Mouse (Mus musculus): ENCODE results near the gene Ick. TPM values are rescaled to one million over a fixed set of nuclear protein-coding genes. Genes with fewer than 3 reads are reported as not detected.
"Not testable (repeated sequence)": the region's sequence is repeated elsewhere in the genome, so short reads cannot be mapped to it uniquely, and the experiment has no call there.

Ick gene
- total RNA-seq (2021) = 10 to 100 TPM; 59.9 to 64.0 TPM

GRCm38 (mm10) chr9:78108796-78109239 is at the start of gene Ick, which contains the start of gene Fbxo9:
Gene Ick (plus strand): TSS chr9:78109192.
Gene Fbxo9 (minus strand): TSS chr9:78109065.
- intact Hi-C loops (cut with DNase I) = no loop called here
- peak; percentile 88 for DNase-seq

- intact Hi-C loops (cut with DNase I) = no loop called here
- DNase-seq = no peak
These were observed 49.4 kb upstream of the Ick start for GRCm38 (mm10) chr9:78059525-78060120.

GRCm38 (mm10) chr9:78062392-78062791 is 46.6 kb upstream of the Ick start:
- DNase-seq = no peak
- intact Hi-C loops (cut with DNase I) = no loop called here

- no peak for DNase-seq
- intact Hi-C loops (cut with DNase I) = no loop called here
These were observed 44.9 kb upstream of the Ick start for GRCm38 (mm10) chr9:78064121-78064520.

- intact Hi-C loops (cut with DNase I) = no loop called here
- no peak for DNase-seq
These were observed 38.5 kb upstream of the Ick start for GRCm38 (mm10) chr9:78070496-78070895.

- intact Hi-C loops (cut with DNase I) = no loop called here
- no peak for DNase-seq
These were observed 37.4 kb upstream of the Ick start for GRCm38 (mm10) chr9:78071626-78072025.

- intact Hi-C loops (cut with DNase I); DNase-seq: not testable (repeated sequence)
These were observed 35.7 kb upstream of the Ick start for GRCm38 (mm10) chr9:78073291-78073690.

- intact Hi-C loops (cut with DNase I) = no loop called here
- DNase-seq = no peak
These were observed 35.2 kb upstream of the Ick start for GRCm38 (mm10) chr9:78073713-78074340.

- DNase-seq = no peak
- intact Hi-C loops (cut with DNase I) = no loop called here
These were observed 33.7 kb upstream of the Ick start for GRCm38 (mm10) chr9:78075256-78075655.

GRCm38 (mm10) chr9:78078240-78078639 is 30.8 kb upstream of the Ick start:
- intact Hi-C loops (cut with DNase I) = no loop called here

GRCm38 (mm10) chr9:78081835-78082234 is 27.2 kb upstream of the Ick start:
- no peak for DNase-seq
- intact Hi-C loops (cut with DNase I) = no loop called here

More at GRCm38 (mm10) chr9:78078240-78078639, 30.8 kb upstream of the Ick start:
- DNase-seq = no peak

GRCm38 (mm10) chr9:78084341-78084740 is 24.7 kb upstream of the Ick start:
- intact Hi-C loops (cut with DNase I) = no loop called here

GRCm38 (mm10) chr9:78085722-78086287 is 23.2 kb upstream of the Ick start:
- DNase-seq = no peak
- intact Hi-C loops (cut with DNase I) = no loop called here

More at GRCm38 (mm10) chr9:78084341-78084740, 24.7 kb upstream of the Ick start:
- no peak for DNase-seq

- DNase-seq = no peak
- intact Hi-C loops (cut with DNase I) = no loop called here
These were observed 21.2 kb upstream of the Ick start for GRCm38 (mm10) chr9:78087751-78088150.

- no peak for DNase-seq
- intact Hi-C loops (cut with DNase I) = no loop called here
These were observed 20.5 kb upstream of the Ick start for GRCm38 (mm10) chr9:78088521-78088920.

GRCm38 (mm10) chr9:78088971-78089370 is 20.0 kb upstream of the Ick start:
- intact Hi-C loops (cut with DNase I) = no loop called here
- no peak for DNase-seq

- no peak for DNase-seq
- intact Hi-C loops (cut with DNase I) = no loop called here
These were observed 19.1 kb upstream of the Ick start for GRCm38 (mm10) chr9:78089906-78090305.

- DNase-seq = no peak
- intact Hi-C loops (cut with DNase I) = no loop called here
These were observed 18.4 kb upstream of the Ick start for GRCm38 (mm10) chr9:78090596-78090995.

- intact Hi-C loops (cut with DNase I) = no loop called here
- DNase-seq = no peak
These were observed 13.3 kb upstream of the Ick start for GRCm38 (mm10) chr9:78095686-78096085.

GRCm38 (mm10) chr9:78096376-78096775 is 12.6 kb upstream of the Ick start:
- DNase-seq = no peak
- intact Hi-C loops (cut with DNase I) = no loop called here

GRCm38 (mm10) chr9:78100956-78101355 is 8.0 kb upstream of the Ick start:
- intact Hi-C loops (cut with DNase I) = no loop called here
- DNase-seq = no peak

GRCm38 (mm10) chr9:78101431-78101830 is 7.6 kb upstream of the Ick start:
- intact Hi-C loops (cut with DNase I) = no loop called here
- DNase-seq = no peak
